Mouse (Mus musculus): ENCODE results near the gene Spopl. TPM values are rescaled to one million over a fixed set of nuclear protein-coding genes. Genes with fewer than 3 reads are reported as not detected.
"Not testable (repeated sequence)": the region's sequence is repeated elsewhere in the genome, so short reads cannot be mapped to it uniquely, and the experiment has no call there.

Gene Spopl
- total RNA-seq (2021), result 10 to 100 TPM; 17.9 to 21.1 TPM
- long read RNA-seq, experiment 1, full-length matches to known transcripts, result 5 of 9 reads
- long read RNA-seq, experiment 1, partial matches to known transcripts, result 2 of 9 reads
- long read RNA-seq, experiment 1, other reads (novel, unspliced or antisense), result 2 of 9 reads
- long read RNA-seq, experiment 2, full-length matches to known transcripts, result 1 of 1 reads
- long read RNA-seq, experiment 2, partial matches to known transcripts, result 0 of 1 reads
- long read RNA-seq, experiment 2, other reads (novel, unspliced or antisense), result 0 of 1 reads

GRCm38 (mm10) chr2:23571302-23572156 lies at the start of gene Spopl:
Spopl (minus strand) TSS chr2:23572106.
- DNase-seq, result peak; percentile 91 to 92

DNA sequence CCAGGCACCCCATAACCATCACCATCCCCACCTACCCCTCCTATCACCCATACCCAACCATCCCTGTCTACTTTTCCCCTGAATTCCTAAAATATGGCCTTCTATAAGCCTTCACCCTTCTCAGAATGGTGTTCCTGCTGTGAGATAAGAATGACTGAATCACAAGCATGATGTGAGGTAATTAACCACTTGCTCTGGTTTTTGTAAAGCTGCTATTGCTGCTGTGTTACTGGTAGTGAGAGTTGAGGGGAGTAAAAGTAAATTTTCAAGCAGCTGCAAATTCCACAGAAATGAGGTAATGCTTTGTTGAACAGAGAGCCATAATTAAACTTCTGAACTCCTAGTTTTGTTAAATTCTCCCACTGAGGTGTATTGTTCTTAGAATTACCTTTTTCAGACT lies 48.2 kb upstream of the Spopl start:
- DNase-seq, result no peak

DNA sequence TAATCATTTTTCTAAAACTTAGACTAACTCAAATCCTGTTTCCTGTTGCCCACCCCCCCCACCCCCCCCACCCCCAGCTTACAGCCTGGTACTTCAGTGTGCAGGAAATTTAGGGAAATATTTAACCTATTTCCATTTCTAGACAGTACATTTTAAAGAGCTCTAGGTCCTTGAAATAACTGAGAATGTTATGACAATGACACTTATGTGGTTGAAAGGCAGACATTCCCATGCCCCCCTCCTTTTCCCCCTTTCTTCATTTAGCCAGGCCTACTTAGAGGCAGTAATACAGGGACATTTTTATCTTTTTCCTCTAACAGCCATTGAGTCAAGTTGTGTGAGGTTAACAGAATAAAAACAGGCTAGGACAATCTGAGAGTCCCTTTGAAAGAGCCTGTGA lies 46.1 kb upstream of the Spopl start:
- DNase-seq, result no peak

- no peak for DNase-seq
Measured at GRCm38 (mm10) chr2:23605391-23605790, 33.5 kb upstream of the Spopl start.

DNA sequence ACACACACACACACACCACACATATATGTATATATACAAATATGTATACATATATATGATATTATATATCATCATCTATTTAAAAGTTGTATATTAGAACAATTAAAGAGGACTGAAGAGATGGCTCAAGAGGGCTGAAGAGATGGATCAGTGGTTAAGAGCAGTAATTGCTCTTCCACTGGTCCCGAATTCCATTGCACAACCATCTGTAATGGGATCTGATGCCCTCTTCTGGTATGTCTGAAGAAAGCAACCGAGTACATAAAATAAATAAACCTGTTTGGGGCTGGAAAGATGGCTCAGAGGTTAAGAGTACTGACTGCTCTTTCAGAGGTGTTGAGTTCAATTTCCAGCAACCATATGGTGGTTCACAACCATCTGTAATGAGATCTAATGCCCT lies 16.9 kb upstream of the Spopl start:
- DNase-seq, result no peak

DNA sequence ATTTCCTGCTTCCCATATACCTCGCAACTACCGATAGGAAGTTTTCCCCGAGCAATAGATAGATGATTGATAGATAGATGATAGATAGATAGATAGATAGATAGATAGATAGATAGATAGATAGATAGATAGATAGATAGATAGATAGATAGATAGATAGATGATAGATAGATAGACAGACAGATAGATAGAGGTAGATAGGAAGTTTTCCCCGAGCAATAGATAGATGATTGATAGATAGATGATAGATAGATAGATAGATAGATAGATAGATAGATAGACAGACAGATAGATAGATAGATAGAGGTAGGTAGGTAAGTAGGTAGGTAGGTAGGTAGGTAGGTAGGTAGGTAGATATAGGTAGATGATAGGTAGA lies 239 bp upstream of the Spopl start:
- DNase-seq, result not testable (repeated sequence)

DNA sequence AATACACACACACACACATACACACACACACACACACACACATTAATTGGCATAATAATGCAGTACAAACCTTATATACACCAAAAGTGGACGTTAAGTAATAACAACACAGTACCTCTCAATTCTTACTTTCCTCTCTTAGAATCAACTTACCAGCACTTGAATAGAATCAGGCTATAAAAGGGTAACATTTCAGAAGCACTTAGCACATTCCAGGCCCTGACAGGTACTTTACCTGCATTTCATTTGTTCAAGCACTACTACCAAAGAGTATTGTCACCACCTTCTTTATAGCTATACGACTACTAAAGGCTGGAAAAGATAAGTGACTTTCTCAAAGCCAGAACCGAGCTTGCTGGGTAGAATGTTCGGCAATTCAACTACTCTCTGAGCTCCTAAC lies 1.3 kb downstream of the Spopl start:
- DNase-seq, result no peak

GRCm38 (mm10) chr2:23568775-23569174 lies 3.1 kb downstream of the Spopl start:
- DNase-seq, result no peak

DNA sequence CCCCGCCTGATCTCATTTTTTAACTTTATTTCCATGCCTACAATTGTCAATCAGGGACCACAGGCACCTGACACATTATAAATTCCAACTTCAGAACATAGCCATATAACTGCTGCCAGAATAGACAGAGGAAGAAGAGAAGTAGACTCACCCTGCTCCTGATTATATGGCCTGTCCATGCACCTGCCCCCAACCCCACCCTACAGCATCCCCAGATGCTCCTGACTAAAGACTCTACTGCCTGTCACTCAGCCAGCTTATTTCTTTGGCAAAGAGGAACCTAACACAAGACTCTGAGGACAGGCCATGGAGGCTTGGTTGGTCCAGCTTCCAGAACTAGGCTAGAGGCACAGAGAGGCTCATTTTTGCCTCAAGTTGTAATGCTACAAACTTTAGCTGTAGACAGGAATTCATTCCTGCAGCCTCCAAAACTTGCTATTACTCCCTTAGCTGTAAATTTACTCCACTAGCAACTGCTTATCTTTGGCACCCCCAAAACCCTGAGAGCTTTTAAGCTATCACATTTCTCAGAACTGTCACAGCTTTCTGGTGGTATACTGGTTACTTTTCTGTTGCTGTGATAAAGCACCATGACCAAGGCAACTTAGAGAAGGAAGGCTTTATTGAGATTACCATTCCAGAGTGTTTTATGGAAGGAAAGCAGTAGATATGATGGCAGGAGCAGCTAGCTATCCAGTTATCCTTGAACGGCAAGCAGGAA lies 6.7 kb downstream of the Spopl start:
- DNase-seq, result no peak

GRCm38 (mm10) chr2:23562898-23563297 lies 9.0 kb downstream of the Spopl start:
- no peak for DNase-seq

DNA sequence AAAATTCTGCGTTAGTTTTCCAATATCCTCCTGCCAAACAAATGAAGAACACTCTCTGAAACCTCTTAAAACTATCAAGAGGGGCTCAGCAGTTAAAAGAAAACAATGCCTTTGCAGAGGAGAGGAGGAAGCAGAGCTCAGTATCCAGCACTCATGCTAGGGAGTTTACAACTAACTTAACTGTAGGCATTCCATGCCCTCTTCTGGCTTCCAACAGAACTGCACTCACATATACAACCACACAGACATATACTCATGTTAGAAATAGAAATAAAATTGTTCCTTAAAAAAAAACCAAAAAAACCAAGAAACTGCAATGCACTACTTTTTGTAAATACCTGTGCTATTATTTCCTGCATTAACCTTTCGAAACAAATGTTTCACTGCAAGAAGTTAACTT lies 12.7 kb downstream of the Spopl start:
- DNase-seq, result no peak

- DNase-seq, result no peak
Measured at GRCm38 (mm10) chr2:23551235-23551634, 20.7 kb downstream of the Spopl start.

DNA sequence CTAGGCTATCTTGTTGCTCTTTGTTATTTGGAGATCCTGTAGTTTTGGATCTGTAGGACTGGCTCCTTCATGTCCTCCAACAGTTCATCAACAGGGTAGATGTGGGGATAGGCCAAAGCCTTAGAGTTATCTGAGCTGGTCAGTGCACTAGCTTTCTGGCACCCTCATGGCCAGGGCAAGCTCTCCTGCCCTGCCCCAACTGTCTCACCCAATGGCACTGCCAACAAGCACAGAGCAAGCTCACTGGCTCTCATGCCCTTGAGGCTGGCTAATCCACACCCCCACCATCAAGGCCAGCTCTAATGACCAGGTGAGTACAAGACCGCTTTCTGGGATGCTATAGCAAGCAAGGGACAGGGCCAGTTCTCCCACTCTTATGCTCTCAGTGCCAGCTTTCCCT lies 24.7 kb downstream of the Spopl start:
- DNase-seq, result no peak

DNA sequence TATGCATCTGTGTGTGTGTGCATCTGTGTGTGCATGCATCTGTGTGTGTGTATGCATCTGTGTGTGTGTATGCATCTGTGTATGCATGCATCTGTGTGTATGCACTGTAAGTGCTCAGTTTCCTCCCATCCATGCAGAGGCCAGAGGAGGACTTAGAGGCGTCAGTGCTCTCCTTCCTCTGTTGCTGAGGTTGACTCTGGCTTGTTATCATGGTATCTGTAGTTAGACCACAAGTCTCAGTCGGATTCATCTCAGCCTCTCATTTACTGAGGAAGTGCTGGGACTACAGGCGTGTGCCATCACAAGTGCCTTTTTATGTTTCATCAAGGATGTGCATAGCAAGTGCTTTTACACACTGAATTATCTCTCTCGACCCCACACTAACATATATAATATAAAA lies 31.9 kb downstream of the Spopl start:
- no peak for DNase-seq

DNA sequence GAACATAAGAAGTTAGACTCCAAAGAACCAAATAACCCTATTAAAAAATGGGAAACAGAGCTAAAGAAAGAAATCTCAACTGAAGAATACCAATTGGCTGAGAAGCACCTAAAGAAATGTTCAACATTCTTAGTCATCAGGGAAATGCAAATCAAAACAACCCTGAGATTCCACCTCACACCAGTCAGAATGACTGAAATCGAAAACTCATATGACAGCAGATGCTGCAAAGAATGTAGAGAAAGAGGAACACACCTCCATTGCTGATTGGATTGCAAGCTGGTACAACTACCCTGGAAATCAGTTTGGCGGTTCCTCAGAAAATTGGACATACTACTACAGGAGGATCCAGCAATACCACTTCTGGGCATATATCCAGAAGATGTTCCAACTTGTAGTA lies 44.2 kb downstream of the Spopl start:
- DNase-seq, result not testable (repeated sequence)

DNA sequence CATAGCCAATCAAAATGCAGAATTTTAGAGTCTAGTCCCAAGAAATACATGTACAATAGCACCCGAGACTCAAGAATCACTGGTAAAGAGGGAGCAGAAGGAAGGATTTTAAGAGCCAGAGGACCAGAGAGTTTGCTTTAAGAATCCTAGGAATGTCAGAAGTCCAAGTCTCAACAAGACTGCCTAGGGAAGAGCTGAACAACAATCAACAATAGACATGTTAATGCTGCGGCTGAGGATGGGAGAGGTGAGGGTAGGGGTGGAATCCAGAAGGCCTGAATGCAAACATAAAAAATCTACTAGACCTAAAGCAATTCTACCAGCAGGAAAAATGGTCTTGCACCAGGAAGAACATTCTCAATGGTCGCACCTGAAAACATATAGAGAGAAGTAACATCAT lies 66.8 kb downstream of the Spopl start:
- DNase-seq, result no peak

DNA sequence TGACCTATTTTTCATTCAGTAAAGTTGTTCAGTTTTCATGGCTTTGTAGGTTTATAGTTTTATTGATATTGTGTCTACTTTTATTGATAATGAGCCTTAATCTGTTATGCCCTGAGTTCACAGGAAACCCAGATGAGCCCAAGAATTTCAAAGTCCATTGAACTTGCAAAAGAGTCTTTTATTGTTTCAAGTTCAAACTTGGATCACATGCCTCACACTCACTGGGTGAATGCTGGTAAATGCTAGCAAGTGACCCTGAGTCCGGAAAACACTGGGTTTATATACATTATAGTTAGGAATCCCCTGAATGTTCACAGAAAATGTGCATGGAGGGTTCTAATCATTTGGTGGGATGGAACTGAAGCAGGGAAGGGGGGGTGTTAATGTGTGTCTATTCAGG lies 90.2 kb downstream of the Spopl start:
- no peak for DNase-seq

GRCm38 (mm10) chr2:23467471-23467870 lies 104.4 kb downstream of the Spopl start:
- DNase-seq, result no peak

- DNase-seq, result no peak
Measured at GRCm38 (mm10) chr2:23457452-23457851, 114.5 kb downstream of the Spopl start.
